Mouse (Mus musculus) heart, adult 2 months (tissue): ENCODE data around the gene Lsmem1.

Experiments used
- CTCF ChIP-seq: fragments of 200-600 bp; IDR thresholded peaks from 2 replicates; pipeline ENCODE4 v1.8.1; 2022; ENCODE audit warnings: antibody characterized with exemption, mild to moderate bottlenecking, moderate library complexity
- POLR2A ChIP-seq: fragments of 200-500 bp; IDR thresholded peaks from 2 replicates; pipeline ENCODE4 v1.6.1; 2011; ENCODE audit warnings: mild to moderate bottlenecking, low read depth, low read length, control low read depth; ENCODE audit not compliant: insufficient read depth

- no peak for TF ChIP-seq CTCF
- no peak for TF ChIP-seq POLR2A
Measured at GRCm38 (mm10) chr12:40243241-40243640, 44.0 kb upstream of the Lsmem1 start.
